Mouse (Mus musculus): ENCODE measurements around the gene Abhd6.
A peak's percentile ranks its signal among the peaks of the same experiment; 100 is the strongest.

Gene Abhd6

DNA sequence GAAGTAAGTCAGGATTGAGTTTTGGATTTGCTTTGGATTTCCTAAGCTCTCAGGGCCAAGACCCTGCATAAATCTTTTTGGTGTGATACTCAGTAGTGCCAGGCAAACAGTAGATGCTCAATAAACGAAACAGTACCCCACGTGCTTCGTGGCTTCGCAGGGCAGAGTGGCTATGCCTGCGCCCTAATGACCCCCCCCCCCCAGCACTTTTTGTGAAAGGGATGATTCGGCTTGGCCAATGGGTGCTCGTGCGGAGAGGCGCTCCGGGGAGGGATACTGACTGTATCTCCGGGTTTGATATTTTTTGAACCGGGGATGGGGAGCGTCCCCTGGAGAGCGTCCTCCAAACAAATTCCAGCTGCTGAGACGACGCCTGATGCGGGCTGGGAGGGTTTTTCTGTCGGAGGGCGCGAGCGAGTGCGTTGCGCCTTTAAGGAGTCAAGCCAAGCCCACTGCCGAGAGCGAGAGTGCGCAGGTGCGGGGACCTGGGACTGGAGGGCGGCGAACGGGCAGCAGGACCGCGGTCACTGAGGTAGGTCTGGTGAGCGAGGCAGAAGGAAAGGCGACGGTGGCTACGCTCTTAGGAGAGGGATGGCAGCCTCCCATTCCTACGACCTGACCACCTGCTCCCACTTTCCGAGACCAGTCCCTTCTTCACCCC, at the start of gene Abhd6:
TSS of gene Abhd6 (plus strand) at position 471 of the 661 bp plus-strand sequence.
- peak; percentile 94 for DNase-seq (ENCODE audit: low spot score)

DNA sequence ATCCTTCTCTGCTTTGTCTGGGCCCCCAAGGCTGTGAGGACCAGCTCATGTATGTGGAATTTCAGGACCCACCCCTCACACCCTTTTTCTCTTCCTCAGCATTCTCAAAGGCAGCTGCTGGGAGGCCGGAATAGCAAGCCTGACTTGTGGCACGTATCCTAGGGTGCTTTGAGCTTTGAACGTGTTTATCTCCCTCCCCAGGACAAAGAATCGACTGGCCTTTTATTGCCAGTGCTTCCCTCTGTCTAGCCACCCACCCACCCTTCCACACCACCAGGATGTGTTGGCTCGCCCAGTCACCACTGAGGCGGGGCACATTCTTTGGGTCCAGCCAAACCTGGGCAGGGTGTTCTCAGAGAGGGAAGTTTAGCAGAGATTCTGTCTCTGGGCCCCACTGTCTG, 48.6 kb upstream of the Abhd6 start:
- peak; percentile 37 for DNase-seq (ENCODE audit: low spot score)

DNA sequence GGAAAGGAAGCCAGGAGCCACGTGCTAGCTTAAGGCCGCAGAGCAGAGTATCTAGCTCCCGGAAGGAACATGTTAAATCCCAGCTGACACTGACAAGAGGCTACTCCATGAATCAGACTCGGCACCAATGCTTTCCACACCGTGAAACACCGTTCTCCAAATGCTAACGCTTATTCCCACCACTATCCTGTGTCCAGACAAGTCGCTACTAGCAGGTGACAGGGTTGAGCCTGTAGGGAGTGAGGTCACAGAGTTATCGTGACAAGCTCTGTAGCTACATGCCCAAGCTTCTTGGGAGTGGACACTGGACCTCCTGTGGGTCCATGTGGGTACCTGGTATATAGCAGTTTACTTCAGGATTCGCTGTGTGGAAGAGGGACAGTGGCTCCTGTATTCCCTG, 46.3 kb upstream of the Abhd6 start:
- no peak for DNase-seq (ENCODE audit: low spot score)

- peak; percentile 48 for DNase-seq (ENCODE audit: low spot score)
These were observed 45.7 kb upstream of the Abhd6 start, which contains the start of gene Gm45521 for GRCm38 (mm10) chr14:7957049-7957448. TSS of gene Gm45521 (plus strand) at chr14:7957288.

DNA sequence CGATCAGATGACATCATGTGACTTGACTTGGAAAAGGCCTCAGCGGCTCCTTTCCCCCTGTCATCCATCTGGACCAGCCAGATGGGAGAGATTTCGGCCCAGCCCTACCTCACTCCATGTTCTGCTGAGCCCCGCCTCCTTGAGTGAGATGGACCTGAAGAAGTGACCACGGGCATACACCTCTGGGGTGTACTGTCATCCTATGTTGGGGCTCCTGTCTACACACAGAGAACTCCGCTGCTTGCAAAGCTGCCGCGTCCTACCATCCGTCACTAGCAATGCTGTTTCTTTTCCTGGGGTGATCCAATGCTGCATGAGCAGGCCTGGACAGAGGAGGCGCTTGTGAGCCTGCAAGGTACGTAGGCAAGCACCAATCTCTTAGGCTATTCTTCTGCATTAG, 42.1 kb upstream of the Abhd6 start:
- peak; percentile 69 for DNase-seq (ENCODE audit: low spot score)

- no peak for DNase-seq (ENCODE audit: low spot score)
These were observed 41.0 kb upstream of the Abhd6 start for GRCm38 (mm10) chr14:7961714-7962113.

GRCm38 (mm10) chr14:7962626-7963025, 40.1 kb upstream of the Abhd6 start:
- DNase-seq (ENCODE audit: low spot score), result no peak

- no peak for DNase-seq (ENCODE audit: low spot score)
These were observed 39.5 kb upstream of the Abhd6 start for GRCm38 (mm10) chr14:7963160-7963559.

DNA sequence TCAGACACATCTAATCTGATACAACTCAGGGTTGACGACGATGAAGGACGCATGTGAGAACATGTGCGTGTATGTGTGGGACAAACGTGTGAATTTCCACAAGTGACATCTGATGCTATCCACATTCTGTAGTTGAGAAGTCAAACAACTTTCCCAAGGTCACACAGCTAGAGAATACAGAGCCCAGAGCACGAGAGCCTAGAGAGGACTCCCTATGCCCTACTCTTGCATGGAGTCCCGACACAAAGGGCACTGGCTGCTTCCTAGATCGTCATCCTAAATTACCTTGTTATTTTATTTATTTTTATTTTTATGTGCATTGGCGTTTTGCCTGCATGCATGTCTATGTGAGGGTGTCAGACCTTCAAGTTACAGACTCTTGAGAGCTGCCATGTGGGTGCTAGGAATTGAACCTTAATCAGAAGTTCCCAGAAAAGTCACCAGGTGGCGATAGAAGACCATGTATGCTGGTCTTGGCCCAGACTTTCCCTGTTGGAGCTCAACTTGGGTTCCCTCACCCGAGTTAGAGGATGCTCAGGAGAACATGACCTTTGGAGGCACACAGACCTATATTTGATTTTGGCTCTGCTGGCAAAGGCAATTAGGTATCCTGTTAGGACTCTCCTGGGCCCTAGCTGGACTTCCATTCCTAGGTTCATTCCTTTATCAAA, 38.3 kb upstream of the Abhd6 start:
- peak; percentile 87 for DNase-seq (ENCODE audit: low spot score)

- DNase-seq (ENCODE audit: low spot score), result no peak
These were observed 30.7 kb upstream of the Abhd6 start for GRCm38 (mm10) chr14:7971889-7972493.

GRCm38 (mm10) chr14:7974643-7975042, 28.1 kb upstream of the Abhd6 start:
- DNase-seq (ENCODE audit: low spot score), result no peak

DNA sequence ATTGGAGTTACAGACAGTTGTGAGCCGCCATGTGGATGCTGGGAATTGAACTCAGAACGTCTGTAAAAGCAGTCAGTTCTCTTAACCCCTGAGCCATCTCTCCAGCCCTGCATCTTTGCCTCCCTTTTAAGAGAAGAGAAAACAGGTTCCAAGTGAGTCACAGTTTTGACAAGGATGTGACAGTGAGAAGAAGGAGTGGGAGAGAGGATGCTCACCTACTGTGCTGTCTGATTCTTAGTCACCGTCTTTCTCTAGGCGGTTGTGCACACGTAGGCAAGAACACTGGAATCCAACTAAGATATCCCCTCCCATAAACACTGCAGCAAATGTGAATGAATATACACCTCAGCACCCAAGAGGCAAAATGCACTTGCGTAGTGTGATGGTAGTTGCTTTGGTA, 27.5 kb upstream of the Abhd6 start:
- no peak for DNase-seq (ENCODE audit: low spot score)

DNA sequence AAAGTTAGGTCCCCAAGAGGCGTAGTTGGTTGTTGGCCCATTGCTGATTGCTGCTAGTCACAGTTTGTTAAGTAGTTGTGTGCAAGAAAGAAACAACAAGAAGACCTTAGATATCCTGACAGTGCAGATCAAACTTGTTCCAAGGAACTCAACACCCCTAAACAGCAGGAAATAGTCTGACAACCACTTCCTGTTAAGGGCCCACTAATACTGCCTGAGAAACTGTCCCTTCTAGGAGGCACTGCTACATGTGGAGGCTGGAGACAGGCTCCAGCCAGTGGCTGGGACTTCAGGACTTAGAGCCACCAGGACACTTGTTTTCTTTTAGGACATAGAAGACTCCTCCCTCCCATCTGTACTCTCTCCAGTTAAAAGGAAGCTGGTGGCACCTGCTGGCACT, 25.2 kb upstream of the Abhd6 start:
- DNase-seq (ENCODE audit: low spot score), result no peak

- DNase-seq (ENCODE audit: low spot score), result no peak
These were observed 24.5 kb upstream of the Abhd6 start for GRCm38 (mm10) chr14:7978183-7978582.

- no peak for DNase-seq (ENCODE audit: low spot score)
These were observed 21.5 kb upstream of the Abhd6 start for GRCm38 (mm10) chr14:7981226-7981625.

DNA sequence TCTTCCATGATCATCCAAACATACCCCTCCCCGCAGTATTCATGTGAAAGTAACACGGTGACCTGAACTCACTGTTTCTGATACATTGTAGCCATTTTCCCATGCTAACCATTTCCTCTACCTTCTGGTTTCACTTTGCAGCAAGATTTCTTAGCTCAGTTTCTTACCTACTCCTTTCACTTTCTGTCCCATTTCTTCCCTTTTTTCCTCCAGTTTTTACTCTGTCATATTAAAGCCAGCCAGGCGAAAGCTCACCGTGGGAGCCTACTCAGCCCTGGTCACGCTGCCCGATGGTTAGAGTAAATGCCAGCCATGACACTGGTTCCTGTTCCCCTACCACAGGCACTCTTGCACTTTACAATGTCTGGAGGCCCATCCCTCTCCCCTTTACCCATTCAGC, 15.8 kb upstream of the Abhd6 start:
- no peak for DNase-seq (ENCODE audit: low spot score)

DNA sequence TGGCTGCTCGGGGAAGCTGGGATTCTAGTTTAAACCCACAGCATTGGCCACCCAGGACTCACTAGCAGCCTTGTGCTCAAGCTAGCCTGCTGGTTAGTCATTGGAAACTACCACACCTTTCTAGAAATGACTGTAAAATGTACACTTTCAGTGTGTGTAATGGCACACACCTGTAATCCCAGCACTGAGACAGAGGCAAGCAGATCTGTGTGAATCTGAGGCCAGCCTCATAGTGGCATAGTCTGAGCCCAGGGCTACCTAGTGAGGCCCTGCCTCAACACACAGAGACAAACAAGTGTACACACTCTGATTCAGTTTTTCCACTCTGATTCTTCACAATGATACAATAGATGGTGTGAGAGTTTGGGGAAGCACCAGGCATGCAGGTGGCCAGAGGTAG, 13.3 kb upstream of the Abhd6 start:
- DNase-seq (ENCODE audit: low spot score), result no peak

GRCm38 (mm10) chr14:7989961-7990360, 12.7 kb upstream of the Abhd6 start:
- no peak for DNase-seq (ENCODE audit: low spot score)

DNA sequence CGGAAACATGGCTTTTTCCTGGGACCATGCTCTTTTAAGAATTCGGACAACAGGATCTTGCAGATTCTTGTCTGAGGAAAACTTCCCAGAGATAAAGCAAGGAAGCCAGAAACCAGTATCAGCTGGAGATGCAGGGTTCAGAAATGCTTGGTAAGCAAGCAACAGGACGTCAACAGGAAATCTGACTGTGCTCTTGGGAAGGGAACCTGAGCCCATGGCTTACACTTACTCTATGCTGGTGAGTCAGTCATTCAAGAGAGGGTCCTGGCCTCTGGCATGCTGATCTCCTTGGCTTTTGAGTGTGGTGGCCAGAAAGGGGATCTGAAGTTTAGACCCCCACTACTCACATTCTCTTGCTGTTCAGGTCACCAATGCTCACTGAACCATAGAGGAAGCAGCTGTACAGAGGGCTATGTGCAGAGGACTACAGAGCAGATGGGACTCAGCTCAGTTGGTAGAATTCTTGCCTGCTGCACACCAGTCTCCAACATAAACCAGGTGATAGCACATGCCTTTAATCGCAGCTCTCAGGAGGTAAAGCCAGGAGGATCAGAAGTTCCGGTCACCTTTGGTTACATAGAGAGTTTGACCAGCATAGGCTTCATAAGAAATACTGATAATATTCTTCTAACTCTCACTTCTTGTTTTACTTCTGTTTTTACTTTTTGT, 11.5 kb upstream of the Abhd6 start:
- DNase-seq (ENCODE audit: low spot score), result peak; percentile 47

- DNase-seq (ENCODE audit: low spot score), result no peak
These were observed 10.5 kb upstream of the Abhd6 start for GRCm38 (mm10) chr14:7992158-7992557.

- peak; percentile 26 for DNase-seq (ENCODE audit: low spot score)
These were observed 8.4 kb upstream of the Abhd6 start, which contains the start of gene Dnase1l3 for GRCm38 (mm10) chr14:7994271-7994767. TSS of gene Dnase1l3 (minus strand) at chr14:7994573.

- DNase-seq (ENCODE audit: low spot score), result peak; percentile 94
These were observed 5.4 kb upstream of the Abhd6 start for GRCm38 (mm10) chr14:7997255-7997696.

All from embryo, embryonic 10 days (tissue).